Mouse (Mus musculus): Measurements from ENCODE around the gene Sgk2. TPM values are rescaled to one million over a fixed set of nuclear protein-coding genes. Genes with fewer than 3 reads are reported as not detected.

The Sgk2 gene
- total and polyA plus RNA-seq, 2 experiments from 2014 or later = not detected

DNA sequence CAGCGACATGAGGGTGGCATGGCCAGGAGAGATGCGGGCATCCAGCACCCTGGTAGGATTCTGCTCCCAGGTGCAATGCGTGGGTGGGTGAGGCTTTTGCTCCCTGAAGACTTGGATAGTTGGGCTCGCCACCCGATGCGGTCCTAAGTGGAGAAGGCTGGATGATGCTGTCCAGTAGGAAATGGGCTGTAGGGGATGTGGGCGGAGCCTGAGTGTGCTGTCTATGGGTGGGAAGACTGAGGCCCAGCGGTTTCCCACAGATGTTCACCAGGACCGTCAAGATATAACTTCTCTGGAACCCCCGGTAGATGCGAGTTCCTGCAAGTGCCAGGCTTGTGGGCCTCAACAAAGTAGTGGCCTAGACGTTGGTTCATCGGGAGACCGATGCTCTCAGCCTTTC is 38.9 kb upstream of the Sgk2 start:
- WGBS = 63% methylated on average over 14 of the region's 14 CpGs
- H3K9ac ChIP-seq (replicated peaks; ENCODE audit: low read length, poor library complexity, severe bottlenecking) = no peak overlapping the region
- ATAC-seq (ENCODE audit: low FRiP score) (no peak), DNase-seq (ENCODE audit: low spot score) (no peak)
- no peak for TF ChIP-seq CTCF (IDR thresholded peaks at IDR 0.05)
- H3K9me3 ChIP-seq (ENCODE audit: low read length) = no peaks in the 10 kb centered on the region
- peaks cover 9% of the 10 kb centered on the region for H3K4me1 ChIP-seq (ENCODE audit: insufficient read depth, low read length)
- peak overlapping the region; percentile 8; the same call in 1 of the 2 replicates for H3K4me3 ChIP-seq (ENCODE audit: low read depth, low read length)
- no peak overlapping the region for H3K27ac ChIP-seq (ENCODE audit: low read depth, low read length)
- H3K36me3 ChIP-seq (ENCODE audit: insufficient read depth, low read length) = 0 out of 2 replicates have a peak, but pooled peaks cover under 1% of the 10 kb centered on the region
- H3K27me3 ChIP-seq (ENCODE audit: insufficient read depth, low read length) = no peaks in the 10 kb centered on the region
- H3K4me2 ChIP-seq (ENCODE audit: low read depth, low read length, poor library complexity, severe bottlenecking) = peak overlapping the region; percentile 36

DNA sequence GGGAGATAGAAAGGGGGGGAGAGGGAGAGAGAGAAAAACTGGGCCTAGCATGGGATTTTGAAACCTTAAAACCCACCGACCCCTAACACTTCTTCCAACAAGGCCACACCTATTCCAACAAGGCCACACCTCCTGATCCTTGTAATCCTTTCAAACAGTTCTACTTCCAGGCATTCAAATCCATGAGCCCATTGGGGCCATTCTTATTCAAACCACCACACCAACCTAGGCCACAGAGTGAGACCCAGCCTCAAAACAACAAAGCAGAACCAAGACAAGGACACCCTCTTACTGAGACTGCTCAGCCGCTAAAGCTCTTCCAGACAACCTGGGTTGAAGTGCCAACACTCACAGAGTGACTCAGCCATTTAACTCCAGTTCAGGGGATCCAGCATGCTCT is 36.4 kb upstream of the Sgk2 start:
- H3K9ac ChIP-seq (replicated peaks; ENCODE audit: low read length, poor library complexity, severe bottlenecking) = no peak overlapping the region
- no peak overlapping the region for H3K4me3 ChIP-seq (ENCODE audit: low read depth, low read length)
- 0 out of 2 replicates have a peak, but pooled peaks cover 3% of the 10 kb centered on the region for H3K36me3 ChIP-seq (ENCODE audit: insufficient read depth, low read length)
- no peaks in the 10 kb centered on the region; the same call in 1 of the 2 replicates for H3K4me1 ChIP-seq (ENCODE audit: insufficient read depth, low read length)
- no peaks in the 10 kb centered on the region for H3K27me3 ChIP-seq (ENCODE audit: insufficient read depth, low read length)
- no peak overlapping the region for H3K4me2 ChIP-seq (ENCODE audit: low read depth, low read length, poor library complexity, severe bottlenecking)
- no peaks in the 10 kb centered on the region for H3K9me3 ChIP-seq (ENCODE audit: low read length)
- ATAC-seq (ENCODE audit: low FRiP score) (no peak), DNase-seq (ENCODE audit: low spot score) (no peak)
- H3K27ac ChIP-seq (ENCODE audit: low read depth, low read length) = no peak overlapping the region
- TF ChIP-seq CTCF (IDR thresholded peaks at IDR 0.05) = no peak
- WGBS = 84% methylated on average over 2 of the region's 2 CpGs

DNA sequence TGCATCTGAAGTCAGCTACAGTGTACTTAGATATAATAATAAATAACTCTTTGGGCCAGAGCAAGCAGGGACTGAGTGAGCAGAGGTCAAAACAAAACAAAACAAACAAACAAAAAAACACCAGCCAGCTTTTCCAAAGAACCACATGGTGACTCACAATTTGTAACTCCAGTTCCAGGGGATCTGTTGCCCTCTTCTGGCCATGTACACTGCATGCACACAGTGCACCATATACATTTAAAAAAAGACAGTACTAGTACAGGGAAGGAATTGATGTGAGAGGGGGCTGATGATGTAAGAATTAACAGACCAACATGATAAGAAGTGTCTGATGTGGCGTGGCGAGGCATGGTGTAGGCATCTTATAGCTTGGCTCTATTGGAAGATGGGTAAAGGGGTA is 30.3 kb upstream of the Sgk2 start:
- no peaks in the 10 kb centered on the region for H3K9me3 ChIP-seq (ENCODE audit: low read length)

DNA sequence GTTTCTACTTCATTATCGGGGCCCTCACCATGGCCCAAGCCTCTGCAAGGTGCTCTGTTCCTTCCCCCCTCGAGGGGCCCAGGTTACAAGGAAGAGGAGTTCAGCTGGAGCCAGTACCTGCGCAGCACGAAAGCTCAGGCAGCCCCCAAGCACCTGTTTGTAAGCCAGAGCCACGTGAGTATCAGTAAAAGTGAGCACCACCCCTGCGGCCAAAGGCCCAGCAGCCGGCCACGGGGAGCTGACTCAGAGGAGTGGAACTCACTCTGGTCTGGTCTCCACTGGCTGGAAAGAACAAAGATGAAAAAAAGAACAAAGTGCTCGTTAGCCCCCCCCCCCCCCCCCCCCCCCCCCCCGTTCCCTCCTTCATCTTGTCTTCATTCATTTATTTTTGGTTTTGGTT is 25.8 kb upstream of the Sgk2 start:
- ATAC-seq (ENCODE audit: low FRiP score) (no peak), DNase-seq (ENCODE audit: low spot score) (no peak)
- TF ChIP-seq CTCF (IDR thresholded peaks at IDR 0.05) = no peak
- no peak overlapping the region for H3K27ac ChIP-seq (ENCODE audit: low read depth, low read length)
- H3K36me3 ChIP-seq (ENCODE audit: insufficient read depth, low read length) = peaks cover 12% of the 10 kb centered on the region
- no peak overlapping the region for H3K4me3 ChIP-seq (ENCODE audit: low read depth, low read length)
- no peaks in the 10 kb centered on the region for H3K27me3 ChIP-seq (ENCODE audit: insufficient read depth, low read length)
- no peaks in the 10 kb centered on the region for H3K9me3 ChIP-seq (ENCODE audit: low read length)
- no peak overlapping the region for H3K9ac ChIP-seq (replicated peaks; ENCODE audit: low read length, poor library complexity, severe bottlenecking)
- no peaks in the 10 kb centered on the region for H3K4me1 ChIP-seq (ENCODE audit: insufficient read depth, low read length)
- WGBS = 76% methylated on average over 9 of the region's 10 CpGs
- H3K4me2 ChIP-seq (ENCODE audit: low read depth, low read length, poor library complexity, severe bottlenecking) = no peak overlapping the region

More for the DNA sequence above, 30.3 kb upstream of the Sgk2 start:
- no peak overlapping the region for H3K27ac ChIP-seq (ENCODE audit: low read depth, low read length)
- no peak overlapping the region for H3K4me3 ChIP-seq (ENCODE audit: low read depth, low read length)
- H3K9ac ChIP-seq (replicated peaks; ENCODE audit: low read length, poor library complexity, severe bottlenecking) = no peak overlapping the region
- peak; percentile 46 for TF ChIP-seq CTCF (IDR thresholded peaks at IDR 0.05)
- H3K27me3 ChIP-seq (ENCODE audit: insufficient read depth, low read length) = no peaks in the 10 kb centered on the region
- WGBS = 97% methylated on average over 2 of the region's 2 CpGs
- ATAC-seq (ENCODE audit: low FRiP score) (no peak), DNase-seq (ENCODE audit: low spot score) (no peak)
- no peak overlapping the region for H3K4me2 ChIP-seq (ENCODE audit: low read depth, low read length, poor library complexity, severe bottlenecking)
- 0 out of 2 replicates have a peak, but pooled peaks cover 5% of the 10 kb centered on the region for H3K36me3 ChIP-seq (ENCODE audit: insufficient read depth, low read length)
- H3K4me1 ChIP-seq (ENCODE audit: insufficient read depth, low read length) = no peaks in the 10 kb centered on the region

DNA sequence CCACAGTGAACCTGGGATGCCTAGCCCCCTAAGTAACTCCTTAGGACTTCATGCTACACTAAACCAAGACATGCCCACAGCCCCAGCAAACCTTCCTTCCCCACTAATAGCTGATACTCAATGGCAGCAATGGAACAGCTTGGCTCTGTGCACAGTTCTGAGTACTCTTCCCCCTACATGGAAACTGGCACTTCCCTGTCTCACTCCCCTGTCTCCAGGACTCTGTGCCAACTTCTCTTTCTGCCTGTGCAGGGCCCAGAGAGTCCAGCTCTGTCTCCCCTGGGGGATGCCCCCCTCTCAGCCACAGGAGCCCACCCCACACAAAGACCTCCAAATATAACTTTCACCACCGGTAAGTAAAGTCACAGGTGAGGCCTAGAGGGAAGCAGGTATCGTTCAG is 20.4 kb upstream of the Sgk2 start:
- ATAC-seq (ENCODE audit: low FRiP score) (no peak), DNase-seq (ENCODE audit: low spot score) (no peak)
- peaks cover 20% of the 10 kb centered on the region for H3K36me3 ChIP-seq (ENCODE audit: insufficient read depth, low read length)
- no peak overlapping the region for H3K9ac ChIP-seq (replicated peaks; ENCODE audit: low read length, poor library complexity, severe bottlenecking)
- WGBS = 92% methylated on average over 2 of the region's 2 CpGs
- TF ChIP-seq CTCF (IDR thresholded peaks at IDR 0.05) = no peak
- no peaks in the 10 kb centered on the region for H3K9me3 ChIP-seq (ENCODE audit: low read length)
- no peaks in the 10 kb centered on the region for H3K4me1 ChIP-seq (ENCODE audit: insufficient read depth, low read length)
- no peak overlapping the region for H3K4me2 ChIP-seq (ENCODE audit: low read depth, low read length, poor library complexity, severe bottlenecking)
- H3K27me3 ChIP-seq (ENCODE audit: insufficient read depth, low read length) = no peaks in the 10 kb centered on the region
- no peak overlapping the region for H3K27ac ChIP-seq (ENCODE audit: low read depth, low read length)
- no peak overlapping the region for H3K4me3 ChIP-seq (ENCODE audit: low read depth, low read length)

DNA sequence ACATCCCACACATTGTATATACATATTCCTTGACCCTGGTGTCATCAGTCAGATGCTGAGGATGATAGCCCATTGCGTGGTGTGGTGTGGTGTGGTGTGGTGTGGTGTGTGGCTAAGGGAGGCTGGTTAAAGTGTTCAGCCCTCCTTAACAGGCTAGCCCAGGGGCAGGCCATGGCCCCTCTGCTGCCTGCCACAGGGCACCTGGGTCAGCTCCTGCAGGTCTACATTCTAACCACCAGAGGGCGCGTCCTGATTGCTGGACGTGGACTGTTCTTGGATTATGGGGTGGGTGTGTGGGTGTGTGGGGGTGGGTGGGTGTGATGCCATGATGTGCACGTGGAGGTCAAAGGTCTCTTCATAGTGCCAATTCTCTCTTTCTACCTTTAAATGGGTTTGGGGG is 18.8 kb upstream of the Sgk2 start:
- no peak overlapping the region for H3K9ac ChIP-seq (replicated peaks; ENCODE audit: low read length, poor library complexity, severe bottlenecking)
- 12% methylated on average over 5 of the region's 5 CpGs for WGBS
- H3K27me3 ChIP-seq (ENCODE audit: insufficient read depth, low read length) = no peaks in the 10 kb centered on the region
- ATAC-seq (ENCODE audit: low FRiP score) (peak; percentile 31; the same call in 1 of the 2 replicates), DNase-seq (ENCODE audit: low spot score) (peak; percentile 33)
- TF ChIP-seq CTCF (IDR thresholded peaks at IDR 0.05) = peak; percentile 82
- no peak overlapping the region for H3K4me2 ChIP-seq (ENCODE audit: low read depth, low read length, poor library complexity, severe bottlenecking)
- no peak overlapping the region for H3K27ac ChIP-seq (ENCODE audit: low read depth, low read length)
- H3K4me3 ChIP-seq (ENCODE audit: low read depth, low read length) = no peak overlapping the region
- no peaks in the 10 kb centered on the region for H3K4me1 ChIP-seq (ENCODE audit: insufficient read depth, low read length)
- peaks cover 20% of the 10 kb centered on the region for H3K36me3 ChIP-seq (ENCODE audit: insufficient read depth, low read length)
- H3K9me3 ChIP-seq (ENCODE audit: low read length) = no peaks in the 10 kb centered on the region

All from midbrain, postnatal 0 days (tissue).